Mouse (Mus musculus): ENCODE measurements around the gene Naxd. TPM values are rescaled to one million over a fixed set of nuclear protein-coding genes. Genes with fewer than 3 reads are reported as not detected.
"Not testable (repeated sequence)": the region's sequence is repeated elsewhere in the genome, so short reads cannot be mapped to it uniquely, and the experiment has no call there.

The Naxd gene
- polyA plus RNA-seq, 1 experiment, result 62.2 TPM

DNA sequence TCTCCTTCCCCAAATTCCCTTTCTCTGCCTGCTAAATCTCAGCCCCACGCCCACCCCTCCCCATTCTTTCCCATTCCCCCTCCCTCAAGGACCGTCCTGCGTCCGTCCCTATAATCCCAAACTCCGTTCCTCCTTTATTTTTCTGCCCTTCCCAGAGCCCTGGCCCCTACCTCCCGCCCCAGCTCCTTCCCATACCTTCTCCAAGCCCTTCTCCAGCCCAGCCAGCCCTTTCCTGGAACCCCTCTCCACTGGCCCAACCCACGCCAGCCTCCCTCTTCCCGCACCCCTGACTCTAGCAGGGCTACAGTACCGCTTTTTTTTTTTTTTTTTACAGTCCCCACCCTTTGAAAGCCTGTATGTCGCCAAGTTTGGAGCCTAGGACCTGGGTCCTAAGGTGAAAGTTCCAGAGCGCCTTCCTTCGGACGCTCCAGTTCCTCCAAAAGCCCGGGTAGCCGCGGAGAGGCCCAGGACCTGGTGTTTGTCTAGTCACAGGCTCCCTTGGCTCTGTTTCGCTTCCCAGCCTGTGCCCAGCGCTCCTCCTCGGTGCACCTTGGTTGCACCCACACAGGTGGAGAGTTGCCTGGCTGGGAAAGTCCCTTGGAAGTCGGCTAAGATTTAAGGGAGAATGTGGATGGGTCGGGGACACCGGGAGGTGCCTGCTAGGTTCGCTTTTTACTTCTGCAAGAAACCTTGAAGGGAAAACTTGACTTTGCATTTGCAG, 18.3 kb upstream of the Naxd start:
- peaks cover 36% of the 10 kb centered on the region for H3K4me1 ChIP-seq (ENCODE audit: control insufficient read depth, insufficient read depth, low read length)
- no peaks in the 10 kb centered on the region for H3K36me3 ChIP-seq (ENCODE audit: control insufficient read depth, insufficient read depth, low read length)
- H3K27me3 ChIP-seq (ENCODE audit: control insufficient read depth, insufficient read depth, low read length), result no peaks in the 10 kb centered on the region
- TF ChIP-seq CTCF (IDR thresholded peaks at IDR 0.05; ENCODE audit: control insufficient read depth, insufficient read depth, insufficient replicate concordance, low read depth, low read length) (no peak), POLR2A (IDR thresholded peaks at IDR 0.05; ENCODE audit: control insufficient read depth, low read depth, low read length) (no peak)
- H3K4me3 ChIP-seq (ENCODE audit: control insufficient read depth, low read depth, low read length), result peak overlapping the region; percentile 71
- peak overlapping the region; percentile 77 for H3K27ac ChIP-seq (ENCODE audit: control insufficient read depth, insufficient read depth, low read depth, low read length)

- no peaks in the 10 kb centered on the region for H3K27me3 ChIP-seq (ENCODE audit: control insufficient read depth, insufficient read depth, low read length)
- H3K4me3 ChIP-seq (ENCODE audit: control insufficient read depth, low read depth, low read length), result peak overlapping the region; percentile 71
- no peaks in the 10 kb centered on the region for H3K36me3 ChIP-seq (ENCODE audit: control insufficient read depth, insufficient read depth, low read length)
- TF ChIP-seq POLR2A (IDR thresholded peaks at IDR 0.05; ENCODE audit: control insufficient read depth, low read depth, low read length) (peak; percentile 77; the same call in 1 of the 2 replicates), CTCF (IDR thresholded peaks at IDR 0.05; ENCODE audit: control insufficient read depth, insufficient read depth, insufficient replicate concordance, low read depth, low read length) (no peak)
- H3K4me1 ChIP-seq (ENCODE audit: control insufficient read depth, insufficient read depth, low read length), result peaks cover 36% of the 10 kb centered on the region
- H3K27ac ChIP-seq (ENCODE audit: control insufficient read depth, insufficient read depth, low read depth, low read length), result peak overlapping the region; percentile 77
These were observed 17.7 kb upstream of the Naxd start for GRCm38 (mm10) chr8:11479591-11479990.

DNA sequence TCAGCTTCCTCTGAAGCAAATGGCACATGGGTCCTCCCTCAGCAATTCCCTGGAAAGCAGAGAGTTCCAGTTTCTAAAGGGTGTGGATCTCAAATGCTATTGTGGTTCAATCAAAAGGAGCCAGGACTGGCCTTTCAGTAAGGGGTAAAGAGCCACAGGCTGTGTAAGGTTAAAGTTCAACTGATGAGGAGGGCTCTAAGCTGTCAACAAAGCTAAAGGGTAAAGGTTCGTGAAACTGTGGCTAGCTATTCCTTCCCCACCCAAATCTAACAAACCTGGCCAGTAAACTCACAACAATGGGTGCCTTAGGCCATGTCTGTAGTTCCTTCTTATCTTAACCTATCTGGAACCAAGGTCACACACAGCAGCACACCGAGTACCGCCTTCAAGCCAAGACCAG, 15.4 kb upstream of the Naxd start:
- TF ChIP-seq POLR2A (IDR thresholded peaks at IDR 0.05; ENCODE audit: control insufficient read depth, low read depth, low read length) (no peak), CTCF (IDR thresholded peaks at IDR 0.05; ENCODE audit: control insufficient read depth, insufficient read depth, insufficient replicate concordance, low read depth, low read length) (no peak)
- no peaks in the 10 kb centered on the region for H3K27me3 ChIP-seq (ENCODE audit: control insufficient read depth, insufficient read depth, low read length)
- H3K27ac ChIP-seq (ENCODE audit: control insufficient read depth, insufficient read depth, low read depth, low read length), result peak overlapping the region; percentile 24; the same call in 1 of the 2 replicates

GRCm38 (mm10) chr8:11482537-11482936, 14.8 kb upstream of the Naxd start:
- H3K4me1 ChIP-seq (ENCODE audit: control insufficient read depth, insufficient read depth, low read length), result peaks cover 27% of the 10 kb centered on the region
- TF ChIP-seq CTCF (IDR thresholded peaks at IDR 0.05; ENCODE audit: control insufficient read depth, insufficient read depth, insufficient replicate concordance, low read depth, low read length), result no peak
- no peaks in the 10 kb centered on the region for H3K36me3 ChIP-seq (ENCODE audit: control insufficient read depth, insufficient read depth, low read length)
- no peak overlapping the region for H3K4me3 ChIP-seq (ENCODE audit: control insufficient read depth, low read depth, low read length)
- H3K27ac ChIP-seq (ENCODE audit: control insufficient read depth, insufficient read depth, low read depth, low read length), result no peak overlapping the region; the same call in 1 of the 2 replicates
- no peaks in the 10 kb centered on the region for H3K27me3 ChIP-seq (ENCODE audit: control insufficient read depth, insufficient read depth, low read length)

More for the DNA sequence above, 15.4 kb upstream of the Naxd start:
- Histone ChIP-seq H3K4me1 (ENCODE audit: control insufficient read depth, insufficient read depth, low read length) (peaks cover 30% of the 10 kb centered on the region), H3K36me3 (ENCODE audit: control insufficient read depth, insufficient read depth, low read length) (no peaks in the 10 kb centered on the region), H3K4me3 (ENCODE audit: control insufficient read depth, low read depth, low read length) (no peak overlapping the region)

DNA sequence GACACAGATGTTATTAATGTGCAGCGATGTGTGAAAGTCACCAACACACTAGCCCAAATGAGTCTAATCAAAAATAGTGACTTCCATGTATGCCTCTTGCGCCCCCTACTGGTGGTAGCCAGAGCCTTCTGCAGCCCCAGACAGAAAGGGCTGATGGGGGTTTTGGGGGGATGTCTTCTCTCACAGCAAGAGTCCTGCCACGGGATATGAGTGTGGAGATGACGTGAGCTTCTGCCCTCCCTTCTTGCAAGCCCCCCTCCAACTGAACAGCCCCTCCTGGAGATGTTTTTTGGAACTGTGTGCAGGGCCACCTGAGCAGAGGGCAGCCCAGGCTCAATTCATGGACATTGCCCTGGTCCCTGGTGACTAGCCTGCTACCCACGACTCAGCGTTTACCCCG, 11.2 kb upstream of the Naxd start:
- peak; percentile 79 for TF ChIP-seq CTCF (IDR thresholded peaks at IDR 0.05; ENCODE audit: control insufficient read depth, insufficient read depth, insufficient replicate concordance, low read depth, low read length)
- TF ChIP-seq POLR2A (IDR thresholded peaks at IDR 0.05; ENCODE audit: control insufficient read depth, low read depth, low read length), result no peak
- Histone ChIP-seq H3K36me3 (ENCODE audit: control insufficient read depth, insufficient read depth, low read length) (no peaks in the 10 kb centered on the region), H3K27me3 (ENCODE audit: control insufficient read depth, insufficient read depth, low read length) (no peaks in the 10 kb centered on the region), H3K4me1 (ENCODE audit: control insufficient read depth, insufficient read depth, low read length) (peaks cover 4% of the 10 kb centered on the region), H3K4me3 (ENCODE audit: control insufficient read depth, low read depth, low read length) (no peak overlapping the region), H3K27ac (ENCODE audit: control insufficient read depth, insufficient read depth, low read depth, low read length) (no peak overlapping the region)

GRCm38 (mm10) chr8:11487229-11487628, 10.1 kb upstream of the Naxd start:
- Histone ChIP-seq H3K4me3 (ENCODE audit: control insufficient read depth, low read depth, low read length) (no peak overlapping the region), H3K27ac (ENCODE audit: control insufficient read depth, insufficient read depth, low read depth, low read length) (no peak overlapping the region), H3K36me3 (ENCODE audit: control insufficient read depth, insufficient read depth, low read length) (no peaks in the 10 kb centered on the region), H3K4me1 (ENCODE audit: control insufficient read depth, insufficient read depth, low read length) (no peaks in the 10 kb centered on the region), H3K27me3 (ENCODE audit: control insufficient read depth, insufficient read depth, low read length) (no peaks in the 10 kb centered on the region)
- TF ChIP-seq CTCF (IDR thresholded peaks at IDR 0.05; ENCODE audit: control insufficient read depth, insufficient read depth, insufficient replicate concordance, low read depth, low read length) (no peak), POLR2A (IDR thresholded peaks at IDR 0.05; ENCODE audit: control insufficient read depth, low read depth, low read length) (no peak)

DNA sequence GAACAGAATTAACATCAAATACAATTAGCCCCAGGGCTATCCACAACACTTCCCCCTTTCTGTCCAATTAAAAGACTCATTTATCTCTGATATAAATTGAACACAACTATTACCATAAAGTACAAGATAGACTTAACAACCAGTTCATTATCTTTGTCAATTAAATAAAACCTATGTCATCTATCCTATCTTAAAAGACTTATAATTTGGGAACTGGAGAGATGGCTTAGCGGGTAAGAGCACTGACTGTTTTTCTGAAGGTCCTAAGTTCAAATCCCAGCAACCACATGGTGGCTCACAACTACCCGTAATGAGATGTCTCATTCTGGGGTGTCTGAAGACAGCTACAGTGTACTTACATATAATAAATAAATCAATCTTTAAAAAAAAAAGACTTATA, 5.0 kb upstream of the Naxd start:
- not testable (repeated sequence) for H3K4me1 ChIP-seq (ENCODE audit: control insufficient read depth, insufficient read depth, low read length); H3K27me3 ChIP-seq (ENCODE audit: control insufficient read depth, insufficient read depth, low read length); H3K36me3 ChIP-seq (ENCODE audit: control insufficient read depth, insufficient read depth, low read length); H3K27ac ChIP-seq (ENCODE audit: control insufficient read depth, insufficient read depth, low read depth, low read length); H3K4me3 ChIP-seq (ENCODE audit: control insufficient read depth, low read depth, low read length)

- Histone ChIP-seq H3K4me1 (ENCODE audit: control insufficient read depth, insufficient read depth, low read length) (peaks cover 4% of the 10 kb centered on the region), H3K27me3 (ENCODE audit: control insufficient read depth, insufficient read depth, low read length) (no peaks in the 10 kb centered on the region), H3K4me3 (ENCODE audit: control insufficient read depth, low read depth, low read length) (peak overlapping the region; percentile 45), H3K36me3 (ENCODE audit: control insufficient read depth, insufficient read depth, low read length) (no peaks in the 10 kb centered on the region), H3K27ac (ENCODE audit: control insufficient read depth, insufficient read depth, low read depth, low read length) (no peak overlapping the region)
- TF ChIP-seq POLR2A (IDR thresholded peaks at IDR 0.05; ENCODE audit: control insufficient read depth, low read depth, low read length) (no peak), CTCF (IDR thresholded peaks at IDR 0.05; ENCODE audit: control insufficient read depth, insufficient read depth, insufficient replicate concordance, low read depth, low read length) (no peak)
These were observed 975 bp downstream of the Naxd start for GRCm38 (mm10) chr8:11498281-11498680.

Measured in testis, adult 2 months (tissue).